Mouse (Mus musculus) heart, postnatal 0 days (tissue): ENCODE measurements around the gene Uap1l1. TPM values are rescaled to one million over a fixed set of nuclear protein-coding genes. Genes with fewer than 3 reads are reported as not detected.

Experiments
- ATAC-seq: fragments of 200-750 bp; cut with Nextera tagmentation; 2 replicates; pipeline ENCODE4 v1.8.0; 2017; ENCODE audit warnings: low read depth, moderate number of reproducible peaks, moderate library complexity; ENCODE audit not compliant: insufficient read depth
- DNase-seq: peaks from one replicate; pipeline ENCODE4 v3.0.0-alpha.2; 2016; ENCODE audit warnings: low spot score
- H3K27ac ChIP-seq: fragments of 300-500 bp; sonication (generic); 2 replicates; pipeline ENCODE4 v1.5.1; 2014; ENCODE audit warnings: low read depth, mild to moderate bottlenecking
- H3K27me3 ChIP-seq: fragments of 300-500 bp; sonication (generic); 2 replicates; pipeline ENCODE4 v1.6.1; 2014; ENCODE audit warnings: low read length, mixed read lengths; ENCODE audit not compliant: control insufficient read depth, insufficient read depth
- H3K36me3 ChIP-seq: fragments of 300-500 bp; sonication (generic); replicated peaks from 2 replicates; pipeline ENCODE4 v1.6.1; 2014; ENCODE audit warnings: low read length, mixed read lengths; ENCODE audit not compliant: control insufficient read depth, insufficient read depth
- H3K4me1 ChIP-seq: fragments of 300-500 bp; sonication (generic); 2 replicates; pipeline ENCODE4 v1.6.1; 2014; ENCODE audit warnings: antibody characterized with exemption; ENCODE audit not compliant: control insufficient read depth, insufficient read depth
- H3K4me2 ChIP-seq: fragments of 300-500 bp; sonication (generic); 2 replicates; pipeline ENCODE4 v1.6.1; 2014; ENCODE audit warnings: low read depth, mild to moderate bottlenecking, low read length, moderate library complexity
- H3K4me3 ChIP-seq: fragments of 300-500 bp; sonication (generic); 2 replicates; pipeline ENCODE4 v1.5.1; 2014; ENCODE audit warnings: low read depth, low read length
- H3K9ac ChIP-seq: fragments of 300-500 bp; sonication (generic); replicated peaks from 2 replicates; pipeline ENCODE4 v1.6.1; 2014; ENCODE audit warnings: low read depth, low read length, mixed read lengths
- H3K9me3 ChIP-seq: fragments of 300-500 bp; sonication (generic); replicated peaks from 2 replicates; pipeline ENCODE4 v1.6.1; 2016; ENCODE audit warnings: low read length; ENCODE audit not compliant: control insufficient read depth
- CTCF ChIP-seq: IDR thresholded peaks from 2 replicates; pipeline ENCODE4 v1.5.1; 2016; ENCODE audit warnings: antibody characterized with exemption, control low read depth, low read depth
- EP300 ChIP-seq: IDR thresholded peaks from 2 replicates; pipeline ENCODE4 v1.6.1; 2016; ENCODE audit warnings: antibody characterized with exemption, low read depth
- WGBS: fragments of 180-500 bp; shearing (Covaris S2); extraction: QIAGEN DNeasy Blood & Tissue Kit; methylation state at CpG from one replicate; pipeline ENCODE4 v1.1.7; 2014; 5-methylcytosine and 5-hydroxymethylcytosine counted together
- polyA plus RNA-seq: library from polyadenylated mRNA; unstranded; fragments of >200 nt; fragmentation: Nextera tagmentation; extraction: Ambion mirVana; gene quantifications from 2 replicates; pipeline ENCODE4 v1.2.1, GENCODE M21; 2015
- total RNA-seq: library from RNA; depleted of rRNA; stranded (reverse); fragments of >200 nt; gene quantifications from 2 replicates; pipeline ENCODE4 v1.2.3, GENCODE M21; 2014; ENCODE audit warnings: low replicate concordance; rRNA removed

The Uap1l1 gene
- total and polyA plus RNA-seq, 2 experiments from 2014 or later, result 1.3 to 14.3 TPM

- WGBS, result 42% methylated on average over 10 of the region's 10 CpGs
- Histone ChIP-seq H3K4me1 (no peaks in the 10 kb centered on the region), H3K27me3 (peaks cover 56% of the 10 kb centered on the region), H3K36me3 (no peaks in the 10 kb centered on the region), H3K4me2 (no peak overlapping the region), H3K4me3 (no peak overlapping the region), H3K9me3 (no peaks in the 10 kb centered on the region), H3K27ac (no peak overlapping the region), H3K9ac (no peak overlapping the region)
- DNase-seq (no peak), ATAC-seq (no peak)
- TF ChIP-seq CTCF (no peak), EP300 (no peak)
Observed at GRCm38 (mm10) chr2:25310180-25310579, 55.3 kb downstream of the Uap1l1 start.

Other genes starting within 250 kb of the Uap1l1 start
Only the 30 nearest of the 37 such genes appear.
- gene Tor4a, start 168.8 kb downstream of the Uap1l1 start, total RNA-seq, result 4.9 and 8.6 TPM in 2 replicates
- gene Tor4a, start 168.8 kb downstream of the Uap1l1 start, polyA plus RNA-seq, result 4.4 and 5.2 TPM in 2 replicates
- gene Nelfb, start 154.2 kb downstream of the Uap1l1 start, total RNA-seq, result 49.0 and 63.7 TPM in 2 replicates
- gene Nelfb, start 154.2 kb downstream of the Uap1l1 start, polyA plus RNA-seq, result 38.4 and 41.9 TPM in 2 replicates
- not detected in 2 replicates for gene Stpg3, start 151.0 kb downstream of the Uap1l1 start, total RNA-seq
- gene Stpg3, start 151.0 kb downstream of the Uap1l1 start, polyA plus RNA-seq, result not detected in 2 replicates
- gene Fam166a, start 146.9 kb downstream of the Uap1l1 start, total RNA-seq, result not detected in 2 replicates
- gene Fam166a, start 146.9 kb downstream of the Uap1l1 start, polyA plus RNA-seq, result 0.33 TPM in 1 of 2 replicates, not detected in the other
- 665 and 888 TPM in 2 replicates for gene Tubb4b, start 141.0 kb downstream of the Uap1l1 start, total RNA-seq
- 217 and 244 TPM in 2 replicates for gene Tubb4b, start 141.0 kb downstream of the Uap1l1 start, polyA plus RNA-seq
- gene Slc34a3, start 131.3 kb downstream of the Uap1l1 start, total RNA-seq, result not detected in 2 replicates
- gene Slc34a3, start 131.3 kb downstream of the Uap1l1 start, polyA plus RNA-seq, result not detected in 2 replicates
- not detected in 2 replicates for gene Rnf224, start 128.9 kb downstream of the Uap1l1 start, total RNA-seq
- not detected in 2 replicates for gene Rnf224, start 128.9 kb downstream of the Uap1l1 start, polyA plus RNA-seq
- gene Rnf208, start 123.4 kb downstream of the Uap1l1 start, total RNA-seq, result 2.4 and 4.1 TPM in 2 replicates
- gene Rnf208, start 123.4 kb downstream of the Uap1l1 start, polyA plus RNA-seq, result 0.92 and 1.1 TPM in 2 replicates
- not detected in 2 replicates for gene Cysrt1, start 123.2 kb downstream of the Uap1l1 start, total RNA-seq
- not detected in 2 replicates for gene Cysrt1, start 123.2 kb downstream of the Uap1l1 start, polyA plus RNA-seq
- gene AL732309.1, start 118.8 kb downstream of the Uap1l1 start, total RNA-seq, result 4.8 and 6.9 TPM in 2 replicates
- gene AL732309.1, start 118.8 kb downstream of the Uap1l1 start, polyA plus RNA-seq, result 0.97 and 1.6 TPM in 2 replicates
- gene Tmem203, start 110.2 kb downstream of the Uap1l1 start, total RNA-seq, result 35.3 and 42.0 TPM in 2 replicates
- 25.6 and 26.5 TPM in 2 replicates for gene Tmem203, start 110.2 kb downstream of the Uap1l1 start, polyA plus RNA-seq
- 5.2 and 5.4 TPM in 2 replicates for gene Tprn, start 103.1 kb downstream of the Uap1l1 start, total RNA-seq
- gene Tprn, start 103.1 kb downstream of the Uap1l1 start, polyA plus RNA-seq, result 3.6 and 3.7 TPM in 2 replicates
- gene Ssna1, start 93.2 kb downstream of the Uap1l1 start, total RNA-seq, result 58.9 and 110 TPM in 2 replicates
- 111 and 117 TPM in 2 replicates for gene Ssna1, start 93.2 kb downstream of the Uap1l1 start, polyA plus RNA-seq
- gene Anapc2, start 93.2 kb downstream of the Uap1l1 start, total RNA-seq, result 31.4 and 48.6 TPM in 2 replicates
- 41.0 and 46.5 TPM in 2 replicates for gene Anapc2, start 93.2 kb downstream of the Uap1l1 start, polyA plus RNA-seq
- not detected in 2 replicates for gene Tmem210, start 77.5 kb downstream of the Uap1l1 start, total RNA-seq
- not detected in 2 replicates for gene Tmem210, start 77.5 kb downstream of the Uap1l1 start, polyA plus RNA-seq
- not detected in 2 replicates for gene Lrrc26, start 75.8 kb downstream of the Uap1l1 start, total RNA-seq
- gene Lrrc26, start 75.8 kb downstream of the Uap1l1 start, polyA plus RNA-seq, result 1.2 TPM in 1 of 2 replicates, not detected in the other
- gene Grin1, start 46.5 kb downstream of the Uap1l1 start, total RNA-seq, result 0.46 TPM in 1 of 2 replicates, not detected in the other
- gene Grin1, start 46.5 kb downstream of the Uap1l1 start, polyA plus RNA-seq, result not detected in 2 replicates
- gene Man1b1, start 33.3 kb downstream of the Uap1l1 start, total RNA-seq, result 20.1 and 41.2 TPM in 2 replicates
- 18.8 and 19.5 TPM in 2 replicates for gene Man1b1, start 33.3 kb downstream of the Uap1l1 start, polyA plus RNA-seq
- gene Dpp7, start 9.3 kb downstream of the Uap1l1 start, total RNA-seq, result 9.0 and 13.2 TPM in 2 replicates
- gene Dpp7, start 9.3 kb downstream of the Uap1l1 start, polyA plus RNA-seq, result 4.3 and 4.6 TPM in 2 replicates
- gene Sapcd2, start 6.6 kb upstream of the Uap1l1 start, total RNA-seq, result 14.0 and 26.1 TPM in 2 replicates
- 5.6 and 6.4 TPM in 2 replicates for gene Sapcd2, start 6.6 kb upstream of the Uap1l1 start, polyA plus RNA-seq
- gene Entpd2, start 30.2 kb upstream of the Uap1l1 start, total RNA-seq, result 7.9 and 44.8 TPM in 2 replicates
- 3.5 and 4.2 TPM in 2 replicates for gene Entpd2, start 30.2 kb upstream of the Uap1l1 start, polyA plus RNA-seq
- 43.0 and 49.7 TPM in 2 replicates for gene Npdc1, start 33.7 kb upstream of the Uap1l1 start, total RNA-seq
- 21.0 and 24.5 TPM in 2 replicates for gene Npdc1, start 33.7 kb upstream of the Uap1l1 start, polyA plus RNA-seq
- gene Fut7, start 57.6 kb upstream of the Uap1l1 start, total RNA-seq, result not detected in 2 replicates
- not detected in 2 replicates for gene Fut7, start 57.6 kb upstream of the Uap1l1 start, polyA plus RNA-seq
- 27.6 and 32.0 TPM in 2 replicates for gene Abca2, start 63.0 kb upstream of the Uap1l1 start, total RNA-seq
- gene Abca2, start 63.0 kb upstream of the Uap1l1 start, polyA plus RNA-seq, result 2.4 and 3.6 TPM in 2 replicates
- gene Clic3, start 91.2 kb upstream of the Uap1l1 start, total RNA-seq, result 2.4 and 4.5 TPM in 2 replicates
- 6.5 and 7.4 TPM in 2 replicates for gene Clic3, start 91.2 kb upstream of the Uap1l1 start, polyA plus RNA-seq
- 71.9 and 90.7 TPM in 2 replicates for gene Paxx, start 95.4 kb upstream of the Uap1l1 start, total RNA-seq
- gene Paxx, start 95.4 kb upstream of the Uap1l1 start, polyA plus RNA-seq, result 42.7 and 45.5 TPM in 2 replicates
- gene Ptgds, start 104.4 kb upstream of the Uap1l1 start, total RNA-seq, result 708 and 711 TPM in 2 replicates
- gene Ptgds, start 104.4 kb upstream of the Uap1l1 start, polyA plus RNA-seq, result 356 and 359 TPM in 2 replicates
- gene Lcn12, start 128.2 kb upstream of the Uap1l1 start, total RNA-seq, result not detected in 2 replicates
- gene Lcn12, start 128.2 kb upstream of the Uap1l1 start, polyA plus RNA-seq, result not detected in 2 replicates
- gene Fbxw5, start 135.1 kb upstream of the Uap1l1 start, total RNA-seq, result 115 and 141 TPM in 2 replicates
- gene Fbxw5, start 135.1 kb upstream of the Uap1l1 start, polyA plus RNA-seq, result 70.6 and 76.5 TPM in 2 replicates
- gene C8g, start 136.0 kb upstream of the Uap1l1 start, total RNA-seq, result 1.6 and 9.0 TPM in 2 replicates
- 2.4 and 4.0 TPM in 2 replicates for gene C8g, start 136.0 kb upstream of the Uap1l1 start, polyA plus RNA-seq